ENCODE assay signal across 9 mouse cellular contexts in genomic region chr6:29517139-29517538, GRCm38 (mm10). TPM values are rescaled to one million over a fixed set of nuclear protein-coding genes. Genes with fewer than 3 reads are reported as not detected.
DNase-seq lines count a peak whose midpoint lies in the region; ATAC-seq and TF ChIP-seq lines count a peak whose summit lies in the region.
"Had no signal": no experiment of that assay in that cellular context is flagged by ENCODE, and none has a peak within 500 bp of the region (broad histone marks: within the 10 kb centered on the region; RNA-seq: fewer than 3 reads in every experiment).

No protein-coding gene starts in this region.

- no peak overlapping the region for H3K27ac ChIP-seq in heart, embryonic 14.5 days (replicated peaks in 1 of 2; ENCODE audit: control insufficient read depth in 1 of 2, insufficient read depth in 1 of 2, low read depth in 2 of 2, low read length in 2 of 2)
- no peak overlapping the region for H3K27ac ChIP-seq in lung, embryonic 16.5 days (ENCODE audit: low read length)
- H3K27ac ChIP-seq: limb, embryonic 12.5 days had no signal

- POLR2A ChIA-PET in Patski (lab: Charles Lee) = no interaction called here

- no peak overlapping the region for H3K9ac ChIP-seq in heart, embryonic 14.5 days (ENCODE audit: low read length)
- H3K9ac ChIP-seq in lung, embryonic 16.5 days (ENCODE audit: low read length) = no peak overlapping the region
- H3K9ac ChIP-seq: limb, embryonic 12.5 days had no signal

- H3K27me3 ChIP-seq in Patski = no peaks in the 10 kb centered on the region
- peaks cover 2% of the 10 kb centered on the region; the same call in 1 of the 2 replicates for H3K27me3 ChIP-seq in heart, embryonic 14.5 days (ENCODE audit: control insufficient read depth, insufficient read depth, low read length)
- no peaks in the 10 kb centered on the region for H3K27me3 ChIP-seq in lung, embryonic 16.5 days (ENCODE audit: control insufficient read depth, insufficient read depth, low read depth, low read length)
- H3K27me3 ChIP-seq: limb, embryonic 12.5 days had no signal

- in situ Hi-C loops in Patski (cut with MboI; ENCODE audit: low pct_unique_long_range_greater_than_20kb) = loop anchor here (5.0 kb wide), 1 partner anchor 135 kb away; no protein-coding TSS in a partner anchor

- no peak overlapping the region for H3K4me3 ChIP-seq in heart, embryonic 14.5 days (ENCODE audit: control insufficient read depth in 1 of 2, insufficient read depth in 1 of 2, low read depth in 1 of 2, low read length in 2 of 2)
- no peak overlapping the region for H3K4me3 ChIP-seq in lung, embryonic 16.5 days (ENCODE audit: low read length)
- H3K4me3 ChIP-seq: limb, embryonic 12.5 days had no signal

- H3K36me3 ChIP-seq in heart, embryonic 14.5 days (ENCODE audit: control insufficient read depth, insufficient read depth, low read length) = no peaks in the 10 kb centered on the region
- H3K36me3 ChIP-seq in lung, embryonic 16.5 days (ENCODE audit: control insufficient read depth, insufficient read depth, low read length) = no peaks in the 10 kb centered on the region
- H3K36me3 ChIP-seq: limb, embryonic 12.5 days had no signal

- ATAC-seq in Patski = no peak
- ATAC-seq in heart, embryonic 14.5 days (ENCODE audit: insufficient number of reproducible peaks, insufficient read depth, low FRiP score, low read depth) = peak; percentile 33
- ATAC-seq in lung, embryonic 16.5 days (ENCODE audit: low read depth) = peak; percentile 29; the same call in 1 of the 2 replicates

- H3K4me2 ChIP-seq in heart, embryonic 14.5 days (ENCODE audit: low read length) = no peak overlapping the region
- no peak overlapping the region for H3K4me2 ChIP-seq in lung, embryonic 16.5 days (ENCODE audit: low read depth, low read length)
- H3K4me2 ChIP-seq: limb, embryonic 12.5 days had no signal

- H3K4me1 ChIP-seq in heart, embryonic 14.5 days (ENCODE audit: control insufficient read depth in 2 of 2, insufficient read depth in 2 of 2, low read length in 2 of 2) = peaks cover 6 to 11% of the 10 kb centered on the region in 2 experiments
- H3K4me1 ChIP-seq in lung, embryonic 16.5 days (replicated peaks; ENCODE audit: control insufficient read depth, insufficient read depth, low read length) = peaks cover 7% of the 10 kb centered on the region; the same call in 1 of the 2 replicates

- peak; percentile 88 for TF ChIP-seq CTCF in Patski (IDR thresholded peaks at IDR 0.05)

- CTCF ChIA-PET in Patski (lab: Charles Lee) = interaction anchor here (0.8 to 2.1 kb wide), 13 partner anchors 13 to 429 kb away, joined by 3 to 8 read pairs (median 3); no protein-coding TSS in a partner anchor

- peak; percentile 84 for DNase-seq in CD4-positive, CD25-positive, alpha-beta regulatory T cell, adult 2 months (ENCODE audit: low read depth, low spot score)
- DNase-seq in Patski (ENCODE audit: low read depth, low spot score) = peak; percentile 2
- DNase-seq in embryo, embryonic 11.5 days (ENCODE audit: low read depth, low spot score) = peak; percentile 60
- DNase-seq in kidney, postnatal 4 days = peak; percentile 87 to 91
- DNase-seq in right cerebral cortex, adult 18-20 months = peak; percentile 69
- DNase-seq in urinary bladder, postnatal 36 days (ENCODE audit: low spot score in 2 of 2) = peak; percentile 69 to 75

- WGBS in heart, embryonic 14.5 days = 5% methylated on average over 5 of the region's 5 CpGs
- 2% methylated on average over 5 of the region's 5 CpGs for WGBS in lung, embryonic 16.5 days

- no peaks in the 10 kb centered on the region for H3K9me3 ChIP-seq in heart, embryonic 14.5 days (ENCODE audit: control insufficient read depth, low read length)
- H3K9me3 ChIP-seq in lung, embryonic 16.5 days (ENCODE audit: control insufficient read depth, low read length) = no peaks in the 10 kb centered on the region
- H3K9me3 ChIP-seq: limb, embryonic 12.5 days had no signal

RNA-seq across cellular contexts. Expression of gene Irf5, which starts 9.3 kb away (rescaled TPM):
- polyA plus RNA-seq in Patski (2021) = 0.45 TPM
- 5.0 and 5.3 TPM in 2 replicates for polyA plus RNA-seq in heart, embryonic 14.5 days (2014; fragmentation: Nextera tagmentation; extraction: Ambion mirVana)
- 5.5 and 6.8 TPM in 2 replicates for polyA plus RNA-seq in lung, embryonic 16.5 days (2015; fragmentation: Nextera tagmentation; extraction: Ambion mirVana)

RNA-seq across cellular contexts. Expression of gene Kcp, which starts 9.4 kb away (rescaled TPM):
- 0.85 TPM for polyA plus RNA-seq in Patski (2021)
- 10.0 and 10.2 TPM in 2 replicates for polyA plus RNA-seq in heart, embryonic 14.5 days (2014; fragmentation: Nextera tagmentation; extraction: Ambion mirVana)
- 11.5 and 12.6 TPM in 2 replicates for polyA plus RNA-seq in lung, embryonic 16.5 days (2015; fragmentation: Nextera tagmentation; extraction: Ambion mirVana)

RNA-seq across cellular contexts. Expression of gene Atp6v1fnb, which starts 45.9 kb away (rescaled TPM):
- not detected for polyA plus RNA-seq in Patski (2021)
- not detected in 2 replicates for polyA plus RNA-seq in heart, embryonic 14.5 days (2014; fragmentation: Nextera tagmentation; extraction: Ambion mirVana)
- polyA plus RNA-seq in lung, embryonic 16.5 days (2015; fragmentation: Nextera tagmentation; extraction: Ambion mirVana) = not detected in 2 replicates

RNA-seq across cellular contexts. Expression of gene Atp6v1f, which starts 49.6 kb away (rescaled TPM):
- polyA plus RNA-seq in Patski (2021) = 300 TPM
- polyA plus RNA-seq in heart, embryonic 14.5 days (2014; fragmentation: Nextera tagmentation; extraction: Ambion mirVana) = 208 and 250 TPM in 2 replicates
- 208 and 220 TPM in 2 replicates for polyA plus RNA-seq in lung, embryonic 16.5 days (2015; fragmentation: Nextera tagmentation; extraction: Ambion mirVana)

Comparison
In these comparisons a context has a peak if more than half of its experiments do, and no peak if none do; other contexts are left out.
1. DNase-seq: peak in every context shown above with its lines; median percentile 89 in kidney, postnatal 4 days; 84 in CD4-positive, CD25-positive, alpha-beta regulatory T cell, adult 2 months; 72 in urinary bladder, postnatal 36 days; 69 in right cerebral cortex, adult 18-20 months; 60 in embryo, embryonic 11.5 days; 2 in Patski.